Mouse (Mus musculus) thymus, adult 2 months (tissue): ENCODE measurements around the gene Tbl2.

ENCODE experiments used
- CTCF ChIP-seq: fragments of 200-500 bp; IDR thresholded peaks from 2 replicates; pipeline ENCODE4 v1.5.1; 2012; ENCODE audit warnings: mild to moderate bottlenecking, control low read depth, low read length, moderate library complexity, borderline replicate concordance; ENCODE audit not compliant: control insufficient read depth, poor library complexity, insufficient read depth; ENCODE audit errors: extremely low read depth
- POLR2A ChIP-seq: fragments of 200-500 bp; IDR thresholded peaks from 2 replicates; pipeline ENCODE4 v1.6.1; 2012; ENCODE audit warnings: mild to moderate bottlenecking, low read length, control low read depth, moderate library complexity; ENCODE audit not compliant: control insufficient read depth, poor library complexity, insufficient read depth; ENCODE audit errors: extremely low read depth

DNA sequence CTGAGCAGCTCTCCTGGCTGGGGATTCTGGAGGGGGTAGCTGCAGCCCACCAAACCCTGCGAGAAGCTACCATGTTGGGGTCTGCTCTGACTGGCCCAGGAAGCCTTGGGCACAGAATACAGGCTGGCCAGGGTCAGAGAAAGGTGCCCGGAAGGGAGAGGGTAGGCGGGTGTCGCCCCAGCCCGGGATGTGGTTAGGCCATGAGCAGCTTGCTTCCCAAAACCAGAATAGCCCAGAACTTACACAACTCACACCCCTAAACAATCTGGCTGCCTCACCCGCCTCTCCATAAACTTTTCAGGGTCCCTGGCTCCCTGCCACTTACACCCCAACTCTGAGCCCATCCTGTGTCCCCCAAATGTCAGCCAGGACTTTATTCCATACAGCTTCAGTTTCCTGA lies 21.8 kb upstream of the Tbl2 start:
- no peak for TF ChIP-seq CTCF
- no peak for TF ChIP-seq POLR2A
